Mouse (Mus musculus): ENCODE results near the gene Tle2. TPM values are rescaled to one million over a fixed set of nuclear protein-coding genes. Genes with fewer than 3 reads are reported as not detected.

Gene Tle2
- polyA plus RNA-seq, 1 experiment from 2014 or later, result 68.8 TPM

DNA sequence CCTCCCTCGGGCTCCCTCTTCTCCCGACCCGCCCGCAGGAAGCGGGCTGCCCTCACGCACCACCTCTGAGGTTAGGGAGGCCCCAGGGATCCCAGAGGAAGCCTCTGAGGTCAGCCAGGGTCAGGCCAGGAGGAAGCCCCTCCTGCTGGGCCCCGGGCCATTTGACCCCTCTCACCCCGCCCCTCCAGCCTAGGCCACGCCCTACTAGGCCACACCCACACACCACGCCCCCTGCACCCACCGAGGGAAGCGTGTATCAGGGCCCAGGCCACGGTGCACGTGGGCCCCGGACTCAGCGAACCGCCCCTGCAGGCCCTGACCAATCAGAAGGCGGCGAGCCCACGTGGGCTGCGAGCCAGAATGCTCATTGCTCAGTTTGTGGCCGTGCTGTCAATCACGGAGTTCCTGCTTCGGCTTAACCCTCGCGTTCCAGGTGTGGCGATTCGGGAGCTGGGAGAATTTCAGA lies 26.4 kb downstream of the Tle2 start, which contains the start of gene Tle6:
Gene Tle6, minus strand, starts transcription at position 336 of the 466 bp plus-strand sequence.
- Histone ChIP-seq H3K9me3 (no peaks in the 10 kb centered on the region), H3K4me3 (peak within 1 kb of the TSS; percentile 30), H3K27me3 (no peaks in the 10 kb centered on the region), H3K9ac (0 out of 2 replicates have a peak within 1 kb of the TSS, but pooled peaks have one; percentile 25), H3K27ac (no peak within 1 kb of the TSS; the same call in 1 of the 2 replicates), H3K4me2 (replicated peaks) (peak within 1 kb of the TSS; percentile 60), H3K4me1 (peaks cover 76% of the 10 kb centered on the region), H3K36me3 (no peaks in the 10 kb centered on the region)
- peak; percentile 83 for ATAC-seq (ENCODE audit: low FRiP score, low read depth)
- 0% methylated on average over 28 of the region's 28 CpGs for WGBS

DNA sequence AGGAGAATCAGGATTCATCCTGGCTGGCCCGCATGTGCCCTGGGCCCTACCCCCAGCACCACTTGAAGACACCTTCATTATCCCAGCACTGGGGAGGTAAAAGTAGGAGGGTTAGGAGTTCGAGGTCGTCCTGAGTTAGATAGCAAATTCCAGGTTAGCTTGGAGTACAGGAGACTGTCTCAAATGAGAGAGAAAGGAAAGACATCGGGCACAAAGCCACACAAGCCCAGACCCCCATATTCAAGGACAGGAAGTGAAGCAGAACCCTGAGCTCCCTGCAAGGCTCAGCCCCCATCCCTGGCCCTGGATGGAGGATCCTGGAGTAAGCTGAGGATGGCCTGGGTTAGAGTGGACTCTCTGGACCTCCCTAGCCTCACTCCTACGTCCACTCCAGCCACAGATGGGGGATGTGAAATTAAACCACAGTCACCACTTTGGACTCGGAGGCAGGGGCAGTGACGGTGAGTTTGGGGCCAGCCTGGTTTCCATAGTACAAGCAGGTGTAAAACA lies 27.1 kb downstream of the Tle2 start:
- Histone ChIP-seq H3K4me1 (peaks cover 69% of the 10 kb centered on the region), H3K27me3 (no peaks in the 10 kb centered on the region), H3K36me3 (no peaks in the 10 kb centered on the region), H3K9me3 (no peaks in the 10 kb centered on the region), H3K9ac (0 out of 2 replicates have a peak overlapping the region, but pooled peaks have one; percentile 25), H3K4me2 (replicated peaks) (peak overlapping the region; percentile 60), H3K4me3 (no peak overlapping the region), H3K27ac (no peak overlapping the region)
- WGBS, result 17% methylated on average over 7 of the region's 7 CpGs
- ATAC-seq (ENCODE audit: low FRiP score, low read depth), result no peak

DNA sequence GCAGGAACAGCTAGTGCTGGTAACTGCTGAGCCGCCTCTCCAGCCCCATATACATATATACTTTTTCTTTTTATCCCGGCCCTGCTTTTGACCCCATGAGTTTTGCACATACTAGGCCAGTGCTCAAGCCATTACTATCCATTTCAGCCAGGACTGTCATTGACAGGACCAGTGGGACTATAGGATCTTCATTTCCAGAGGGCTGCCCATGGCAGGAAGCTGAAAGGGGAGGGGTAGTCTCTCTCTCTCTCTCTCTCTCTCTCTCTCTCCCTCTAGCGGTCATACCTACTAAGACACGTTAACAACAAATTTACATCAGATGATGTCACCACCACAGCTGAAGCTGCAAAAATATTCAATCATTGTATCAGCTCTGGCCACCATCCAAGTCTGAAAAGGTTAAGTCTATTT lies 28.4 kb downstream of the Tle2 start:
- ATAC-seq (ENCODE audit: low FRiP score, low read depth), result no peak
- no peak overlapping the region for H3K27ac ChIP-seq
- H3K4me3 ChIP-seq, result no peak overlapping the region
- 0 out of 2 replicates have a peak, but pooled peaks cover 2% of the 10 kb centered on the region for H3K36me3 ChIP-seq
- 12% methylated on average over 4 of the region's 4 CpGs for WGBS
- H3K4me1 ChIP-seq, result peaks cover 63% of the 10 kb centered on the region
- H3K27me3 ChIP-seq, result no peaks in the 10 kb centered on the region
- no peak overlapping the region for H3K4me2 ChIP-seq (replicated peaks)
- H3K9me3 ChIP-seq, result no peaks in the 10 kb centered on the region
- H3K9ac ChIP-seq, result no peak overlapping the region

DNA sequence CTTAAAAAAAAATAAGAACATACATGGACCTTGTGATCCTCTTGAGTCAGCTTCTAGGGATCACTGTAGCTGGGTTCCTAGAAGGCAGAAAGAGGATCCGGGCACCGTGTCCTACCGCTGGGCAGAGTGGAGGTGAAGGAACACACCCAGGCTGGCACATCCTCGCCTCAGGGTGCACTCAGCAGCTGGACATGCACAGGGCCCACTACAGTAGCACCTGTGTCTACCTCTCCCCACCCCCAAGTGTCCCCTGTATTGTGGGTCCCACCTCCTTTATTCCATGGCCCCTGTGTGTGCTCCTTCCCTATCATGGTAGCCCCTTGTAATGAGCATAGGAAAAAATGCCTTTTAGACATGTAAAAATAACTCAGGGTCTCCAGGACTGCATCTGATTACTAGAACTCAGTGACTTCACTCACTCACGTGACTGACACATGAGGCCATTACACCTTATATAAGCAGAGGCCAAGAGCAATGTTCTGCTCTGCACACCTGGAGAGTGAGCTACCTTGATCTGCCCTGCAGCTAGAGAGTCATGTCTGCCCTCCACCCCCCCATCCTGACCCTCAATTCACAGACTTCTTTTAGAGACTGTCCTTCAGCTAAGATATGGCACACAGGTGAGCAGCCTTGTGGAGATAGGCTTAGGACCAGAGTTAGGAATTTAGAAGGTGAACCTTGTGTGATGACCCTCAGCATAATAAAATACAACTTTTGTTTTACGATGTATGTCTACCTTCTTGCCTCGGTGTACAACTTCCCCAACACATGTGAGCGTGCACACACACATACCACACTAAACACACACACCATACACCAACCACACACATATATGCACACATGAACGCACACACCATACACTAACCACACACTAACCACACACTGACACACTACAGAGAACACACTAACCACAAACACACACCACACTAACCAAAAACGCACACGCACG lies 29.9 kb downstream of the Tle2 start:
- peak overlapping the region; percentile 39; the same call in 1 of the 2 replicates for H3K9ac ChIP-seq
- H3K27ac ChIP-seq, result peak overlapping the region; percentile 84; the same call in 1 of the 2 replicates
- no peaks in the 10 kb centered on the region for H3K27me3 ChIP-seq
- WGBS, result 72% methylated on average over 12 of the region's 12 CpGs
- 0 out of 2 replicates have a peak, but pooled peaks cover 10% of the 10 kb centered on the region for H3K36me3 ChIP-seq
- peaks cover 57% of the 10 kb centered on the region for H3K4me1 ChIP-seq
- 0 out of 2 replicates have a peak, but pooled peaks have one; percentile 0 for ATAC-seq (ENCODE audit: low FRiP score, low read depth)
- H3K9me3 ChIP-seq, result no peaks in the 10 kb centered on the region
- H3K4me3 ChIP-seq, result peak overlapping the region; percentile 17
- peak overlapping the region; percentile 82 for H3K4me2 ChIP-seq (replicated peaks)

DNA sequence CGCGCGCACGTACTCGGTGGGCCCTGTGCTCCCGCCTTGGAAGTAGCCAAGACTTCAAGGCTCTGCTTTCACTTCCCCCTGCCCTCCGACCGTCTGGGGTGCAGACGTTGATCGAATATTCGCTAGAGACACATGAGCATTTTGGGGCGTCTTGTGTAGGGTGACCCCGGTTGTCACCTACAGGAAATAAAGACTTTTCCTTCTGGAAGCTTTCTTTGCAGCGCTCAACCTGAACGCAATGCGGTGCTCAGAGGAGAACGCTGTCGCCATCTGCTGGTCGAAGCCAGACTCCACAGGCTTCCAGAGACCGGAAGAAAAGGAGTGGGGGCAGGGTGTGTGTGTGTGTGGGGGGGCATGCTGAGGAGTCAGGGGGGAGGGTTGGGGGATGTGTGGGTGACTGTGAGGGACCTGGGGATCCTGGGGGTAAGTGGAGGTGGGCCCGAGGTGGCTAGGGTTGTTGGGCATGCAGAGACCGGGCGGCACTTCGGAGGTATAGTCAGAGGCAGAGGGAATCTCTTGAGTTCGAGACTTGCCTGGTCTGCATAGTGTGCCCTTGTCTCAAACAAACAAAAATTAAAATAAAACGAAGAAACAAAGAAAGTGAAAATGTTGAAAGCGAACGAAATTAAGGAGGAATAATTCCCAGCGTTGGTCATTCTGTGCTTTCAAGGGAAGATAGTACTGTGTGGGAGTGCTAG lies 30.8 kb downstream of the Tle2 start:
- H3K27ac ChIP-seq, result peak overlapping the region; percentile 84
- peak overlapping the region; percentile 53 for H3K4me3 ChIP-seq
- H3K9ac ChIP-seq, result peak overlapping the region; percentile 39
- H3K36me3 ChIP-seq, result 0 out of 2 replicates have a peak, but pooled peaks cover 10% of the 10 kb centered on the region
- peak; percentile 42 for ATAC-seq (ENCODE audit: low FRiP score, low read depth)
- no peaks in the 10 kb centered on the region for H3K9me3 ChIP-seq
- WGBS, result 20% methylated on average over 29 of the region's 29 CpGs
- H3K4me2 ChIP-seq (replicated peaks), result peak overlapping the region; percentile 82
- peaks cover 50% of the 10 kb centered on the region for H3K4me1 ChIP-seq
- H3K27me3 ChIP-seq, result no peaks in the 10 kb centered on the region

DNA sequence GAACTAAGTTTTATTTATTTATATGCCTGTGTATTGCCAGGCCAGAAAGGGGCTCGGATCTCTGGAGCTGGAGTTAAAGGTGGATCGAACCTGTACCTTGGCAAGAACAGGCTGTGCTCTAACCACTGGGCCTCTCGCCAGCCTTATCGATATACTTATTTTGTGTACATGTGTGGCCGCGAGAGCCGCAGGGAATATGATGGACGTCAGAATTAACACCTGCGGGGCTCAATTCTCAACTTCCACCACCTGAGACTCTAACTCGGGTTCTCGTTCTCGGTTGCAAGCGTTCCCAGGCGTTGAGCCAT lies 31.3 kb downstream of the Tle2 start:
- Histone ChIP-seq H3K9me3 (no peaks in the 10 kb centered on the region), H3K27me3 (no peaks in the 10 kb centered on the region), H3K36me3 (0 out of 2 replicates have a peak, but pooled peaks cover 10% of the 10 kb centered on the region), H3K9ac (peak overlapping the region; percentile 37; the same call in 1 of the 2 replicates), H3K27ac (peak overlapping the region; percentile 84), H3K4me3 (peak overlapping the region; percentile 53), H3K4me2 (replicated peaks) (peak overlapping the region; percentile 82), H3K4me1 (peaks cover 45% of the 10 kb centered on the region)
- ATAC-seq (ENCODE audit: low FRiP score, low read depth), result no peak
- 3% methylated on average over 14 of the region's 14 CpGs for WGBS

DNA sequence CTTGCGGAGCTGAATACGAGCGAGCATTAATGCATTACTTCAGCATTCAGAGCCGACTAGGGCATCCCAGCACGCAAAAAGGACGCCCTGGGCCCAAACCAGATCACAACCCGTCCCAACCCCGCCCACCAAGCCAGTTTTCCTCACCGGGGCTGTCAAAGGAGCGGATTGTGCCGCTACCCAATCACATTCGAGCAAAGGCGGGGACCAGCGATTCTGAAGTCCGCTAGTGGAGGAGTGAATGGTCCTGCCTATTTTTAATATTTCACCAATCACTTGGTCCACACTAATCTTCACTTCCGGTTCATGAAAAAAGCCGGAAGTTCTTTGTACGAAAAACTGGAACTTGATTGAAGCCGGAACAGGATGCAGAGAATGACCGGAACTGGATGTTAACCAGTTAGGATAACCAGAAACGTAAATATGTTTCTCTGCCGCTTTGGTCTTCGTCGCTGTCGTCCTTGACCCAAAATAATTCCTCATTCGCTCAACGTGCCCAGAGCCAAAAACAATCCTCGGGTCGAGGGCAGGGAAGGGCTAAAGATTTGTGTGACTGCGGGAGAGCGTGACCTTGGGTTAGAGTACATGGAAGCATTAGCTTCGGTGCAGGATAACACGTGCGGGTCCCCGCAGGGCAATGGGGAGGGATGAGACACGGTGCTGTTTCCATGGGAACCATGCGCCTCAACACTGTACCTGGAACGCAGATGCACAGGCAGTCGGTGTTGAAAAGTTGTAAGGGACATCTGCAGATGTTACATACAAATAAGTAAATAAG lies 31.8 kb downstream of the Tle2 start, which contains the start of gene BC025920:
Gene BC025920, plus strand, starts transcription at position 297 of the 778 bp plus-strand sequence.
- ATAC-seq (ENCODE audit: low FRiP score, low read depth), result peak; percentile 90
- Histone ChIP-seq H3K9ac (peak within 1 kb of the TSS; percentile 66), H3K9me3 (peaks cover 4% of the 10 kb centered on the region), H3K4me1 (peaks cover 42% of the 10 kb centered on the region), H3K27ac (peak within 1 kb of the TSS; percentile 85), H3K4me3 (peak within 1 kb of the TSS; percentile 53), H3K4me2 (replicated peaks) (peak within 1 kb of the TSS; percentile 82), H3K27me3 (no peaks in the 10 kb centered on the region), H3K36me3 (0 out of 2 replicates have a peak, but pooled peaks cover 10% of the 10 kb centered on the region)
- WGBS, result under 1% methylated on average over 39 of the region's 39 CpGs

DNA sequence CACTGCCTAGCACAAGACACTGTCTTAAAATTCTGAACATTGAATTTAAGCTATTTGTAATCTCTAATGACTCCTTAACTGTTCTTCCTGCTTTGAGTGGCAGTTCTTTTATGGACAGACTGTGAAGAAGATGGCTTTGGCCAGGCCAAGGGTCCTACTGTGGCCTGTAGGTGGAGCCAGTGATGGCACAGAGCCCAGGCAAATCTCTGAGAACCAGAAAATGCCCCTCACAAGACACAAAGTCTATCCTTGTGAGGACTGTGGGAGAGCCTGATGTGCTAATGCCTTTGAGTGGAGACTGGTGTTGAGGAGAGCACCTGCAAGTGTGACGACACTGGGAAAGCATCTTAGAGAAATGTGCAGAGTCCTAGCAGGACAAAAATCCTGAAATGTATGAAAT lies 33.9 kb downstream of the Tle2 start:
- H3K4me3 ChIP-seq, result no peak overlapping the region
- WGBS, result 94% methylated on average over 1 of the region's 1 CpGs
- no peak overlapping the region for H3K4me2 ChIP-seq (replicated peaks)
- no peak overlapping the region for H3K9ac ChIP-seq
- H3K9me3 ChIP-seq, result peaks cover 8% of the 10 kb centered on the region
- ATAC-seq (ENCODE audit: low FRiP score, low read depth), result no peak
- H3K27ac ChIP-seq, result no peak overlapping the region
- H3K4me1 ChIP-seq, result peaks cover 24% of the 10 kb centered on the region
- H3K27me3 ChIP-seq, result no peaks in the 10 kb centered on the region
- H3K36me3 ChIP-seq, result 0 out of 2 replicates have a peak, but pooled peaks cover 10% of the 10 kb centered on the region

DNA sequence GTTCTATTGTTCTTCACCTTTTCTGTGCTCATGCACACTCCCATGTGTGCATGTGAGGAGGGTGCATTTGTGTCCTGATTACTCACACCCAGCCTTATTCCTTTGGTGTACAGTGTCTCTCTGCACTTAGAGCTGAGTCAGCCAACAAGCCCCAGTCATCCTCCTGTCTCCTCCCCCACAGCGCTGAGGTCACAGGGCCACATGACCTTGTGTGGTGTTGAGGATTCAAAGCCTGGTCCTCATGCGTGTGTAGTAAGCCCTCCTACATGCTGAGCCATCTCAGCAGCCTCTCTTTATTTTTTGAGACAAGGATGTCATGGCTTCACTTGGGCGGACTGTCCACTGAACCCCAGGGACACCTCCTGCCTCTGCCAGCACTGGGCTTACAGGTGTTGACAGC lies 38.4 kb downstream of the Tle2 start:
- H3K27ac ChIP-seq, result no peak overlapping the region
- H3K4me2 ChIP-seq (replicated peaks), result no peak overlapping the region
- 73% methylated on average over 3 of the region's 3 CpGs for WGBS
- H3K4me3 ChIP-seq, result no peak overlapping the region
- H3K36me3 ChIP-seq, result 0 out of 2 replicates have a peak, but pooled peaks cover 8% of the 10 kb centered on the region
- H3K27me3 ChIP-seq, result no peaks in the 10 kb centered on the region
- H3K9ac ChIP-seq, result no peak overlapping the region
- H3K4me1 ChIP-seq, result peaks cover 19% of the 10 kb centered on the region
- ATAC-seq (ENCODE audit: low FRiP score, low read depth), result no peak
- peaks cover 8% of the 10 kb centered on the region for H3K9me3 ChIP-seq

DNA sequence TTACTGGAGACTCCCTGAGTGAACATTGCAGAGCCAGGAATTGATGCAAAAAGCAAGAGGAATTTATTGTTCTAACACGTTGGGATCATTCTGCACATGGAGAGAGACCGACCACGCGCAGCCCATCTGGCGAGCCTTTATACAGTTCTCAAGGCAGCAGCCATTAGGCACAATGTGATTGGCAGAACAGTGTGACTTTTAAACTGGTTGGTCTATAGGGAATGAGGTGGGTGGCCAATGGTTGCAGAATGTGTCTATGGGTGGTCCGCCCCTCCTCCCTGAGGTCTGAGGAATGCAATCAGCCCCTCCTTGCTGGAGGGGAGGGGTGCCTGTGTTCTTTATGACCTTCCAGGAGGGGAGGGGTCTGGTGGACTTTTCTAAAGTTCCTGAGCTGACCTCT lies 41.1 kb downstream of the Tle2 start:
- H3K27ac ChIP-seq, result peak overlapping the region; percentile 49
- H3K4me1 ChIP-seq, result peaks cover 19% of the 10 kb centered on the region
- H3K27me3 ChIP-seq, result no peaks in the 10 kb centered on the region
- no peak overlapping the region for H3K9ac ChIP-seq
- peaks cover 8% of the 10 kb centered on the region for H3K9me3 ChIP-seq
- H3K4me3 ChIP-seq, result no peak overlapping the region
- peak; percentile 80 for ATAC-seq (ENCODE audit: low FRiP score, low read depth)
- 28% methylated on average over 6 of the region's 6 CpGs for WGBS
- H3K4me2 ChIP-seq (replicated peaks), result peak overlapping the region; percentile 21
- peaks cover 8% of the 10 kb centered on the region for H3K36me3 ChIP-seq

DNA sequence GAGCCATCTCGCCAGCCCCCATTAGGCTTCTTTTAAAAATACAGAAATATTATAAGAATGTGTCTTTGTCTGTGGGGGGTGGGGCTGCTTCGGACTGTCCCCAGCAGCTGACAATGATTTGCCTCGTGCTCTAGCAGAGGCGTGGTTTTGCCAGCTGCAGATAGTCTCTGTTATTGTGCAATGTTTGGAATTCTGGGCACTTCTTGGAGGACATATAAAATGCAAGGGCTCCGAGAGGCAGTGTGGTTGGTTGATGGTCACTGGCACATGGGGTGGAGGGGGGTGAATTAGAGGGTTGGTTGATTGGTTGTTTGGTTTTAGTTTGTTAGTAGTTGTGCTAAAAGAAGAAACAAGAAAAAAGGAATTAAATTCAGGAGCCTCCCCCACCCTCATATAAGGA lies 45.6 kb downstream of the Tle2 start:
- ATAC-seq (ENCODE audit: low FRiP score, low read depth), result no peak
- H3K4me2 ChIP-seq (replicated peaks), result no peak overlapping the region
- WGBS, result 80% methylated on average over 5 of the region's 5 CpGs

More for the DNA sequence above, 45.6 kb downstream of the Tle2 start:
- peaks cover 18% of the 10 kb centered on the region for H3K4me1 ChIP-seq
- H3K27ac ChIP-seq, result no peak overlapping the region
- H3K9ac ChIP-seq, result no peak overlapping the region
- no peaks in the 10 kb centered on the region for H3K27me3 ChIP-seq
- H3K4me3 ChIP-seq, result no peak overlapping the region
- H3K36me3 ChIP-seq, result peaks cover 52% of the 10 kb centered on the region
- no peaks in the 10 kb centered on the region for H3K9me3 ChIP-seq

Data from limb, embryonic 13.5 days (tissue).